Mouse (Mus musculus) gastrocnemius, adult 18-20 months (tissue): ENCODE results near the gene Gm10181. TPM values are rescaled to one million over a fixed set of nuclear protein-coding genes. Genes with fewer than 3 reads are reported as not detected.

Source experiments
- total RNA-seq, 2 experiments: library from RNA; stranded (reverse); gene quantifications; 2 replicates each; pipeline ENCODE4 v1.2.3; 2021

Gene Gm10181
- total RNA-seq, 2 experiments from 2014 or later, result not detected

Other genes with a start within 250 kb of the Gm10181 start
- 10 to 100 TPM; 42.9 to 51.3 TPM for gene Herpud2, start 62.4 kb downstream of the Gm10181 start, total RNA-seq
- 10 to 100 TPM; 62.9 to 78.4 TPM for gene Sept7, start 163.0 kb downstream of the Gm10181 start, total RNA-seq